ENCODE assay signal across 10 mouse cellular contexts in the genomic region with DNA sequence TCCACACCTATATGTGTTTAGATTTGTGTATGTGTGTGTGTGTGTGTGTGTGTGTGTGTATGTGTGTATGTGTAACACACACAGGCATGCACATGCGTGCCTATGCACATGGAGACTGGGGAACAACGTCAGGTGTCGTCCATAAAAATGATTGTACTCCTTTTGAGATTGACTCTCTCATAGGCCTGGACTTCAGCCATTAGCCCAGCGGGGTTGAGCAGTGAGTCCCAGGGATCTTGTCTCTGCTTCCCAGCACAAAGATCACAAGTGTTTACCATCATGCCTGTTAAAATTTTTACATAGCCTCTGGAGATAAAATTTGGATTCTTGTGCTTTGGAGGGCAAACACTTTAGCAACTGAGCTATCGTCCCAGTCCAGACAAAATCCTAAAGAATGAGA.
"Had no signal": no experiment of that assay in that cellular context is flagged by ENCODE, and none has a peak within 500 bp of the region (broad histone marks: within the 10 kb centered on the region; RNA-seq: fewer than 3 reads in every experiment).

No protein-coding gene starts in this region.

- DNase-seq: liver; liver, embryonic 13.5 days; liver, postnatal 0 days; lung, adult 18-20 months; lung, adult 2 months; lung, embryonic 14.5 days; lung, postnatal 10 days; lung, postnatal 14 days; lung, postnatal 36 days; midbrain, embryonic 14.5 days had no signal
